Comparison of ENCODE assay signal across 7 mouse cellular contexts in the genomic region with DNA sequence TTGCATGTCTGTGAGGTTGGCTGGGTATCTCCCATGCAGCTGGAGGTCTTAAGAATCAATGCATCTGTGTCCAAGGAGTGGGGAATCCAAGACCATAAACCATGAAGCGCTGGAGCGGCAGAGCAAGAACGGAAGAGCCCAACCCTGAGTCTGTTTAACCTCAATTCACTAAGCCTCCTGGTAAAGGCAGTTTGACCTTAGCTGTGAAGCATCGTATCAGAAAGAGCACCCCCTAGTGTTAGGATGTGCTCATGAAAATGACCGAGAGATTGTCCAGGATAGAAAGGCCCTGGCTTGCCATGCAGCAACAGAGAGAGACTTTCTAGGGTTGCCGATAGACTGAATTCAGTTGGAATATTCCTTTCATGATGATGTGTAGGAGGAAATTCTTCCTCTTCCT.
DNase-seq lines count a peak whose midpoint lies in the region; ATAC-seq and TF ChIP-seq lines count a peak whose summit lies in the region.

No protein-coding gene starts in this region.

- ATAC-seq in liver, embryonic 15.5 days (ENCODE audit: insufficient read depth), result peak; percentile 39; the same call in 1 of the 2 replicates

- no peak for TF ChIP-seq EP300 in ES-Bruce4 (IDR thresholded peaks at IDR 0.05; ENCODE audit: insufficient read depth, low read depth, low read length)

- H3K9me3 ChIP-seq in ES-Bruce4 (replicated peaks; ENCODE audit: control insufficient read depth, insufficient read depth, low read length, poor library complexity, severe bottlenecking), result 0 out of 2 replicates have a peak, but pooled peaks cover 3% of the 10 kb centered on the region
- H3K9me3 ChIP-seq in liver, embryonic 15.5 days (replicated peaks), result no peaks in the 10 kb centered on the region

- no peaks in the 10 kb centered on the region for H3K36me3 ChIP-seq in ES-Bruce4 (ENCODE audit: control insufficient read depth, insufficient read depth, low read length, poor library complexity, severe bottlenecking)
- H3K36me3 ChIP-seq in liver, embryonic 15.5 days (replicated peaks), result no peaks in the 10 kb centered on the region

- no peaks in the 10 kb centered on the region for H3K4me1 ChIP-seq in ES-Bruce4 (ENCODE audit: control insufficient read depth, insufficient read depth, low read length)
- H3K4me1 ChIP-seq in liver, embryonic 15.5 days (replicated peaks), result peaks cover 23% of the 10 kb centered on the region

- no peak overlapping the region for H3K4me3 ChIP-seq in ES-Bruce4 (ENCODE audit: low read depth, low read length)
- no peak overlapping the region for H3K4me3 ChIP-seq in liver, embryonic 15.5 days (replicated peaks)

- H3K27ac ChIP-seq in ES-Bruce4 (ENCODE audit: insufficient read depth, low read length), result no peak overlapping the region
- H3K27ac ChIP-seq in liver, embryonic 15.5 days (replicated peaks), result no peak overlapping the region

- H3K9ac ChIP-seq in ES-Bruce4 (ENCODE audit: low read depth, poor library complexity, severe bottlenecking), result no peak overlapping the region
- H3K9ac ChIP-seq in liver, embryonic 15.5 days, result no peak overlapping the region

- no peaks in the 10 kb centered on the region for H3K27me3 ChIP-seq in ES-Bruce4 (ENCODE audit: control insufficient read depth, insufficient read depth, low read length, poor library complexity, severe bottlenecking)
- no peaks in the 10 kb centered on the region for H3K27me3 ChIP-seq in liver, embryonic 15.5 days

- TF ChIP-seq CTCF in ES-Bruce4 (IDR thresholded peaks at IDR 0.05; ENCODE audit: low read depth, low read length), result peak; percentile 3

- DNase-seq in layer of hippocampus, adult 11-12 months (ENCODE audit: low spot score), result peak; percentile 41
- no peak for DNase-seq in layer of hippocampus, postnatal 25 days (ENCODE audit: extremely low spot score in 1 of 2, low spot score in 1 of 2)
- DNase-seq in brain, adult 2 months (ENCODE audit: low read depth, low spot score), result peak; percentile 70
- DNase-seq in heart, postnatal 36 days, result peak; percentile 26 to 47
- peak; percentile 40 to 59 for DNase-seq in spleen, postnatal 36 days (ENCODE audit: low spot score in 2 of 2)

- intact Hi-C loops in heart, postnatal 36 days (cut with DNase I), result loop anchor here (1.0 to 5.0 kb wide), 3 partner anchors 84 to 118 kb away; partner anchors contain the start of gene Map2k6

- WGBS in liver, embryonic 15.5 days (ENCODE audit: insufficient replicate concordance), result 10% methylated on average over 6 of the region's 6 CpGs

- TF ChIP-seq POLR2A in ES-Bruce4 (IDR thresholded peaks at IDR 0.05; ENCODE audit: insufficient read depth, low read length), result no peak

- H3K4me2 ChIP-seq in liver, embryonic 15.5 days, result no peak overlapping the region

Comparison
In these comparisons a context has a peak if more than half of its experiments do, and no peak if none do; other contexts are left out.
1. DNase-seq: peak in layer of hippocampus, adult 11-12 months (single experiment), brain, adult 2 months (single experiment), heart, postnatal 36 days (2 of 2) and spleen, postnatal 36 days (2 of 2); none in layer of hippocampus, postnatal 25 days (0 of 2).